Mouse (Mus musculus) brain, embryonic 14.5 days (tissue): ENCODE results near the gene Tac4.

ENCODE experiments used
- CTCF ChIP-seq: fragments of 200-500 bp; IDR thresholded peaks from 2 replicates; pipeline ENCODE4 v1.5.1; 2012; ENCODE audit warnings: inconsistent platforms, mild to moderate bottlenecking, moderate library complexity, borderline replicate concordance; ENCODE audit not compliant: insufficient read depth, insufficient read length; ENCODE audit errors: extremely low read depth
- POLR2A ChIP-seq: fragments of 200-500 bp; IDR thresholded peaks from 2 replicates; pipeline ENCODE4 v1.6.1; 2012; ENCODE audit warnings: mild to moderate bottlenecking, inconsistent platforms, borderline replicate concordance; ENCODE audit not compliant: poor library complexity, insufficient read depth, insufficient read length, severe bottlenecking; ENCODE audit errors: extremely low read depth

GRCm38 (mm10) chr11:95295736-95296135 lies 34.4 kb downstream of the Tac4 start:
- no peak for TF ChIP-seq CTCF
- TF ChIP-seq POLR2A = no peak
